23 mouse cellular contexts compared by ENCODE assay signal in the genomic region with DNA sequence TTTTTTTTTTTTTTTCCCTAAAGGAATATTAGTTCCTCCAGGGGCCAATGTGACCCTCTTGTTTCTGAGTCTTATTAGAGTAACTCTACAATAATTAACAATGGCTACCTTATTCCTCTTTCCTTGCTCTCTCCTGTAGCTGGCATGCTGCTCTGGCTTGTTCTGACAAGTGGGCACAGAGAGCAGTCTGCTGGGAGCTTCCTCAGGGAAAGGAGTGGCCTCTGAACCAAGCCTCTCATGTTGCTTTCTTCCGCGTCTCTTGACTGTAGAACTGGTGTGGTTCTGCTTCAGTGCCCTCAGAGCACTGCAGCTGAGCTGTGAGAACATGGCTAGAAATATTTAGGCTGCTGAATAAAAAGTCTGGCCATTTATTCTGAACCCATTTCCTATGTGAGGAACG. TPM values are rescaled to one million over a fixed set of nuclear protein-coding genes. Genes with fewer than 3 reads are reported as not detected.
"Had no signal": no experiment of that assay in that cellular context is flagged by ENCODE, and none has a peak within 500 bp of the region (broad histone marks: within the 10 kb centered on the region; RNA-seq: fewer than 3 reads in every experiment).

No protein-coding gene starts in this region.

- DNase-seq: layer of hippocampus, postnatal 36 days; liver, embryonic 13.5 days; lung, adult 2 months; lung, postnatal 14 days; lung, postnatal 4 days; retina, postnatal 1 day; right cerebral cortex, postnatal 25 days; spleen, adult 18-20 months; thymus, postnatal 25 days had no signal

- ATAC-seq: intestine, postnatal 0 days; midbrain, embryonic 13.5 days; midbrain, embryonic 16.5 days had no signal

- H3K4me3 ChIP-seq: left cerebral cortex, adult 2 months; liver, embryonic 13.5 days; midbrain, embryonic 13.5 days; myocyte; neural tube, embryonic 13.5 days; stomach, embryonic 15.5 days had no signal

- H3K27ac ChIP-seq: left cerebral cortex, adult 2 months; liver, embryonic 13.5 days; midbrain, embryonic 13.5 days; neural tube, embryonic 13.5 days; stomach, embryonic 15.5 days had no signal

- H3K9me3 ChIP-seq: liver, embryonic 13.5 days; midbrain, embryonic 13.5 days; neural tube, embryonic 13.5 days; stomach, embryonic 15.5 days had no signal

- H3K27me3 ChIP-seq: liver, embryonic 13.5 days; midbrain, embryonic 13.5 days; neural tube, embryonic 13.5 days; stomach, embryonic 15.5 days had no signal

- H3K4me1 ChIP-seq: liver, embryonic 13.5 days; midbrain, embryonic 13.5 days; neural tube, embryonic 13.5 days; stomach, embryonic 15.5 days had no signal

- H3K4me2 ChIP-seq: liver, embryonic 13.5 days; midbrain, embryonic 13.5 days; neural tube, embryonic 13.5 days; stomach, embryonic 15.5 days had no signal

- H3K36me3 ChIP-seq: liver, embryonic 13.5 days; midbrain, embryonic 13.5 days; neural tube, embryonic 13.5 days; stomach, embryonic 15.5 days had no signal

- H3K9ac ChIP-seq: liver, embryonic 13.5 days; midbrain, embryonic 13.5 days; neural tube, embryonic 13.5 days; stomach, embryonic 15.5 days had no signal

RNA-seq across cellular contexts. Expression of a gene that starts 28.5 kb away (rescaled TPM):
- polyA plus RNA-seq: myocyte had no signal

RNA-seq across cellular contexts. Expression of a gene that starts 28.6 kb away (rescaled TPM):
- total RNA-seq: liver, adult 2 months; megakaryocyte progenitor cell, adult 5-6 weeks; megakaryocyte-erythroid progenitor cell, adult 5-6 weeks; monocyte, adult 5-6 weeks; neutrophil, adult 5-6 weeks had no signal
- polyA plus RNA-seq: liver, adult 2 months; liver, embryonic 13.5 days; lung, adult 2 months; lung, embryonic 16.5 days; myocyte; thymus, postnatal 0 days had no signal
